Mouse (Mus musculus) liver, adult 10 weeks (tissue): Measurements from ENCODE around the gene Cbs. TPM values are rescaled to one million over a fixed set of nuclear protein-coding genes. Genes with fewer than 3 reads are reported as not detected.

Source experiments
- polyA plus RNA-seq: library from polyadenylated mRNA; stranded (reverse); fragments of 350-450 nt; fragmentation: Illumina TruSeq; extraction: RNeasy Lipid Tissue Mini Kit (QIAGEN cat#74804); gene quantifications from one replicate; pipeline ENCODE4 v1.2.3, GENCODE M21; 2014; ENCODE audit warnings: low read depth, low replicate concordance

The Cbs gene
- 75.4 TPM for polyA plus RNA-seq

GRCm38 (mm10) chr17:31636942-31637811 is at the start of gene Cbs:
Gene Cbs (minus strand): TSS chr17:31637238.

GRCm38 (mm10) chr17:31677507-31677906 is 40.5 kb upstream of the Cbs start, which contains the start of gene Cryaa:
Gene Cryaa (plus strand): TSS chr17:31677807.

GRCm38 (mm10) chr17:31658468-31659185 is 21.6 kb upstream of the Cbs start, which contains the start of gene U2af1:
Gene U2af1 (minus strand): TSS chr17:31658892.

GRCm38 (mm10) chr17:31564015-31564857 is 72.8 kb downstream of the Cbs start, which contains the start of gene Pknox1:
Gene Pknox1 (plus strand): TSS chr17:31564734.

Other genes starting within 250 kb of the Cbs start
- 3.0 TPM for gene Wdr4, start 117.3 kb downstream of the Cbs start, polyA plus RNA-seq
- gene Ndufv3, start 117.1 kb downstream of the Cbs start, polyA plus RNA-seq: 64.9 TPM
- 3.3 TPM for gene Pknox1, start 72.5 kb downstream of the Cbs start, polyA plus RNA-seq
- 50.9 TPM for gene U2af1, start 21.7 kb upstream of the Cbs start, polyA plus RNA-seq
- gene Cryaa, start 40.6 kb upstream of the Cbs start, polyA plus RNA-seq: not detected
- 4.6 TPM for gene Sik1, start 218.6 kb upstream of the Cbs start, polyA plus RNA-seq